In the genomic region with DNA sequence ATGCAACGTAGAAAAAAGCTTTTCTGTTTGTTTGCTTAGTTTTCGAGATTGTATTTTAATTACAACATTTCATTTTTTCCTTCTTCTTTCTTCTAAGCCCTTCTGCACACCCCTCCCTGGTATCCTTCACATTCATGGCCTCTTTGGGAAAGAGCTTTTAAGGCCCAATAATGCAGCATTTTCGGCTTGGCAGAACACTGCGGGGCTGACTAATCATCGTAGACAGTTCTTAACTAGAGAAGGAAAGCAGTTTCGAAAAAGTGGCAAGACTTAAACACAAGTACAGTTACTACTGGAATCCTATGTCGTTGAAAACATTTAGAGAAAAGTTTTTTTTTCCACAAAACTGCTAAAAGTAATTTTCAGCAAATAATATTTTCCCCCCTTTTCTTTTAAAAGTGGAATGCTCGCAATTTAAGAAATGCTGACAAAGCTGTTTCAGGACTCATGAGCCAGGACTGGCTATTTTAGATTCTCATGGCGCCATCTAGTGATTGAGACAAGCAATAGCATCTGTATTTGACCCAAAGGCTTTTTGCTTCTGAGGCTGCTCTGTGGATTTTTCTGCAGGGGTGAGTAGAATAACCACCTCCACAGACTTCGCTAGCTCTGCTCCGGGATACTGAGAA, we compare ENCODE assay signal across 8 mouse cellular contexts.
DNase-seq lines count a peak whose midpoint lies in the region; ATAC-seq and TF ChIP-seq lines count a peak whose summit lies in the region.

No protein-coding gene starts in this region.

- H3K4me2 ChIP-seq in hindbrain, embryonic 15.5 days = no peak overlapping the region
- no peak overlapping the region; the same call in 1 of the 2 replicates for H3K4me2 ChIP-seq in lung, postnatal 0 days (replicated peaks; ENCODE audit: low read depth, low read length)

- no peaks in the 10 kb centered on the region for H3K9me3 ChIP-seq in hindbrain, embryonic 15.5 days
- H3K9me3 ChIP-seq in lung, postnatal 0 days (ENCODE audit: low read length) = no peaks in the 10 kb centered on the region

- peak; percentile 43 for DNase-seq in adrenal gland, postnatal 14 days
- no peak for DNase-seq in adrenal gland, adult 18-20 months (ENCODE audit: low spot score in 2 of 2)
- peak in 1 of 2 experiments; percentile 49 for DNase-seq in spleen, adult 2 months (ENCODE audit: low read depth in 1 of 2, low spot score in 2 of 2)
- DNase-seq in spleen, adult 18-20 months = no peak
- DNase-seq in embryo, embryonic 10.5 days (ENCODE audit: low spot score) = peak; percentile 87
- peak; percentile 83 for DNase-seq in lung, postnatal 0 days (ENCODE audit: low spot score)
- DNase-seq in skeletal muscle tissue, adult 2 months (ENCODE audit: low read depth, low spot score) = peak; percentile 52

- TF ChIP-seq EP300 in lung, postnatal 0 days (IDR thresholded peaks at IDR 0.05) = no peak

- ATAC-seq in hindbrain, embryonic 15.5 days (ENCODE audit: low FRiP score, low read depth) = peak; percentile 79
- peak; percentile 68 for ATAC-seq in lung, postnatal 0 days

- WGBS in spleen, adult 2 months = 36% methylated on average over 11 of the region's 11 CpGs
- WGBS in hindbrain, embryonic 15.5 days = 41% methylated on average over 11 of the region's 11 CpGs
- 33% methylated on average over 11 of the region's 11 CpGs for WGBS in lung, postnatal 0 days

- no peaks in the 10 kb centered on the region for H3K36me3 ChIP-seq in spleen, adult 2 months (ENCODE audit: control insufficient read depth, insufficient read depth, low read length)
- H3K36me3 ChIP-seq in hindbrain, embryonic 15.5 days = no peaks in the 10 kb centered on the region
- no peaks in the 10 kb centered on the region for H3K36me3 ChIP-seq in lung, postnatal 0 days (ENCODE audit: insufficient read depth, low read length)

- H3K27ac ChIP-seq in spleen, adult 2 months (ENCODE audit: insufficient read depth, low read length) = no peak overlapping the region
- no peak overlapping the region for H3K27ac ChIP-seq in hindbrain, embryonic 15.5 days (replicated peaks)
- no peak overlapping the region for H3K27ac ChIP-seq in lung, postnatal 0 days (ENCODE audit: low read length)

- H3K27me3 ChIP-seq in spleen, adult 2 months (ENCODE audit: control insufficient read depth, insufficient read depth, low read length) = no peaks in the 10 kb centered on the region
- H3K27me3 ChIP-seq in hindbrain, embryonic 15.5 days = no peaks in the 10 kb centered on the region
- no peaks in the 10 kb centered on the region for H3K27me3 ChIP-seq in lung, postnatal 0 days (replicated peaks; ENCODE audit: insufficient read depth, low read length)

- H3K4me1 ChIP-seq in spleen, adult 2 months (ENCODE audit: control insufficient read depth, insufficient read depth, insufficient read length) = peaks cover 2% of the 10 kb centered on the region; the same call in 1 of the 2 replicates
- H3K4me1 ChIP-seq in hindbrain, embryonic 15.5 days (replicated peaks) = no peaks in the 10 kb centered on the region
- no peaks in the 10 kb centered on the region for H3K4me1 ChIP-seq in lung, postnatal 0 days (ENCODE audit: insufficient read depth, low read depth, low read length)

- no peak overlapping the region for H3K4me3 ChIP-seq in spleen, adult 2 months (ENCODE audit: extremely low read depth, insufficient read depth, insufficient read length)
- H3K4me3 ChIP-seq in hindbrain, embryonic 15.5 days = no peak overlapping the region
- H3K4me3 ChIP-seq in lung, postnatal 0 days (ENCODE audit: low read depth, low read length) = 0 out of 2 replicates have a peak overlapping the region, but pooled peaks have one; percentile 12

- H3K9ac ChIP-seq in hindbrain, embryonic 15.5 days = no peak overlapping the region
- no peak overlapping the region for H3K9ac ChIP-seq in lung, postnatal 0 days (replicated peaks; ENCODE audit: low read depth)

- TF ChIP-seq POLR2A in spleen, adult 2 months (IDR thresholded peaks at IDR 0.05; ENCODE audit: low read depth, low read length) = no peak

- TF ChIP-seq CTCF in spleen, adult 2 months (IDR thresholded peaks at IDR 0.05; ENCODE audit: extremely low read depth, insufficient read depth, insufficient read length, insufficient replicate concordance) = peak; percentile 27; the same call in 1 of the 2 replicates
- TF ChIP-seq CTCF in lung, postnatal 0 days (IDR thresholded peaks at IDR 0.05) = peak; percentile 84

Comparison
In these comparisons a context has a peak if more than half of its experiments do, and no peak if none do; other contexts are left out.
1. DNase-seq: peak in adrenal gland, postnatal 14 days (single experiment), embryo, embryonic 10.5 days (single experiment), lung, postnatal 0 days (single experiment) and skeletal muscle tissue, adult 2 months (single experiment); none in adrenal gland, adult 18-20 months (0 of 2) and spleen, adult 18-20 months (0 of 2).